Mouse (Mus musculus) hindbrain, embryonic 10.5 days (tissue): ENCODE data around the gene Tgfb2. TPM values are rescaled to one million over a fixed set of nuclear protein-coding genes. Genes with fewer than 3 reads are reported as not detected.
A peak's percentile ranks its signal among the peaks of the same experiment; 100 is the strongest.

Source experiments
- DNase-seq: peaks from one replicate; pipeline ENCODE4 v3.0.0-alpha.2; 2017; ENCODE audit warnings: low spot score
- H3K27ac ChIP-seq: fragments of 300-500 bp; sonication (generic); 2 replicates; pipeline ENCODE4 v1.5.1; 2016; ENCODE audit warnings: mild to moderate bottlenecking, moderate library complexity
- H3K27me3 ChIP-seq: fragments of 300-500 bp; sonication (generic); 2 replicates; pipeline ENCODE4 v1.6.1; 2016; ENCODE audit warnings: mild to moderate bottlenecking; ENCODE audit not compliant: poor library complexity, insufficient read depth, severe bottlenecking
- H3K36me3 ChIP-seq: fragments of 300-500 bp; sonication (generic); 2 replicates; pipeline ENCODE4 v1.6.1; 2016; ENCODE audit warnings: mild to moderate bottlenecking, moderate library complexity
- H3K4me1 ChIP-seq: fragments of 300-500 bp; sonication (generic); replicated peaks from 2 replicates; pipeline ENCODE4 v1.6.1; 2016; ENCODE audit warnings: mild to moderate bottlenecking
- H3K4me3 ChIP-seq: fragments of 300-500 bp; sonication (generic); 2 replicates; pipeline ENCODE4 v1.5.1; 2016; ENCODE audit warnings: mild to moderate bottlenecking, moderate library complexity
- H3K9me3 ChIP-seq: fragments of 300-500 bp; sonication (generic); 2 replicates; pipeline ENCODE4 v1.6.1; 2016; ENCODE audit warnings: mild to moderate bottlenecking, moderate library complexity
- WGBS: fragments of 180-500 bp; shearing (Covaris S2); methylation state at CpG from one replicate; pipeline ENCODE4 v1.1.7; 2016; 5-methylcytosine and 5-hydroxymethylcytosine counted together
- polyA plus RNA-seq: library from polyadenylated mRNA; unstranded; fragments of >200 nt; fragmentation: Nextera tagmentation; extraction: Ambion mirVana; gene quantifications from 2 replicates; pipeline ENCODE4 v1.2.1, GENCODE M21; 2016

The Tgfb2 gene
- polyA plus RNA-seq, 1 experiment from 2014 or later, result 16.1 TPM

DNA sequence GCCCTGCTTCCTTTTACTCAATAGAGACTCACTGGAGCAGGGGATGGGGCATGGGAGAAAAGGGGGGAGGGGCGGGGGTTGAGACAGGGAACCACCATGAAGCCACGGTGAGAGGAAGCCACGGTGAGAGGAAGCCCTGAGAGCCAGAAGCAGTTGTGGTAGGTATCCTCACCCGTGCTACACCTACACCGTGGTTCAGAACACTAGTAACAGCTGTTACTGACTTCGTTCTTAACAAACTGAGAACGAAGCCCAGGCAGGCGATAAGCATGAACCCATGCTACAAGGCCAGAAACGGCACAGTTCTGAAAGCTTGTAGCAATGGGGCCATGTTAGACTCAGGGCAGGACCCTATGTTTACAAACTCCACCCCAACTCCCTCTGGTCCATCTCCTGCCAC lies 9.6 kb downstream of the Tgfb2 start:
- Histone ChIP-seq H3K27me3 (no peaks in the 10 kb centered on the region), H3K9me3 (no peaks in the 10 kb centered on the region), H3K4me3 (no peak overlapping the region), H3K4me1 (peaks cover 4% of the 10 kb centered on the region; the same call in 1 of the 2 replicates), H3K36me3 (no peaks in the 10 kb centered on the region), H3K27ac (no peak overlapping the region)
- 86% methylated on average over 9 of the region's 9 CpGs for WGBS
- no peak for DNase-seq

GRCm38 (mm10) chr1:186695361-186695760 lies 10.4 kb downstream of the Tgfb2 start:
- no peaks in the 10 kb centered on the region for H3K27me3 ChIP-seq
- H3K36me3 ChIP-seq, result no peaks in the 10 kb centered on the region
- no peak for DNase-seq
- H3K27ac ChIP-seq, result no peak overlapping the region
- 78% methylated on average over 4 of the region's 4 CpGs for WGBS
- no peak overlapping the region for H3K4me3 ChIP-seq
- H3K9me3 ChIP-seq, result no peaks in the 10 kb centered on the region
- H3K4me1 ChIP-seq, result peaks cover 10% of the 10 kb centered on the region; the same call in 1 of the 2 replicates

DNA sequence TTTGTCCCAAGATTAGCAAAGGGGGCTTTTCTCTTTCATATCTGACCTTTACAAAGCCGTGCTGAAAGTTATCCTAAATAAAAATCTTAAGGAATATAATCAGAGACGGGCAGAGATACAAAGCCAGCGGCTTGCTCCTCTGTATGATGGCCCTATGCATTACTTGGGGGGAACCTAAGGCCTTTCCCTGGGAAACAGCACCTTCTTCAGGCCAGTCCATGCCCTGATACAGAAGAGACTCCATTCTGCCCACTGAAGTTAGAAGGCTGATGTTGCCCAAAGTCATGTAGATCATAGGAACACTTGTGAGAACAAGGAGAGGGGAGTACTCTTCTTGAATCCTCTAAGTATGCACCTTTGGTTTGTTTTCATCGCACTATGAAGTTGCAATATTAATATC lies 13.4 kb downstream of the Tgfb2 start:
- H3K9me3 ChIP-seq, result no peaks in the 10 kb centered on the region
- WGBS, result 89% methylated on average over 4 of the region's 4 CpGs
- no peaks in the 10 kb centered on the region for H3K36me3 ChIP-seq
- no peaks in the 10 kb centered on the region for H3K27me3 ChIP-seq
- H3K27ac ChIP-seq, result peak overlapping the region; percentile 25; the same call in 1 of the 2 replicates
- H3K4me3 ChIP-seq, result no peak overlapping the region
- H3K4me1 ChIP-seq, result peaks cover 10% of the 10 kb centered on the region; the same call in 1 of the 2 replicates
- DNase-seq, result no peak

GRCm38 (mm10) chr1:186691708-186692107 lies 14.1 kb downstream of the Tgfb2 start:
- 83% methylated on average over 9 of the region's 9 CpGs for WGBS
- H3K9me3 ChIP-seq, result no peaks in the 10 kb centered on the region
- H3K27ac ChIP-seq, result peak overlapping the region; percentile 50
- H3K4me1 ChIP-seq, result peaks cover 14% of the 10 kb centered on the region
- no peaks in the 10 kb centered on the region for H3K36me3 ChIP-seq
- no peak overlapping the region for H3K4me3 ChIP-seq
- DNase-seq, result no peak
- H3K27me3 ChIP-seq, result no peaks in the 10 kb centered on the region

- H3K27me3 ChIP-seq, result no peaks in the 10 kb centered on the region
- DNase-seq, result no peak
- WGBS, result 86% methylated on average over 3 of the region's 3 CpGs
- no peaks in the 10 kb centered on the region for H3K36me3 ChIP-seq
- no peak overlapping the region for H3K27ac ChIP-seq
- H3K4me3 ChIP-seq, result no peak overlapping the region
- peaks cover 21% of the 10 kb centered on the region for H3K4me1 ChIP-seq
- no peaks in the 10 kb centered on the region for H3K9me3 ChIP-seq
These were observed 21.7 kb downstream of the Tgfb2 start for GRCm38 (mm10) chr1:186684041-186684440.

DNA sequence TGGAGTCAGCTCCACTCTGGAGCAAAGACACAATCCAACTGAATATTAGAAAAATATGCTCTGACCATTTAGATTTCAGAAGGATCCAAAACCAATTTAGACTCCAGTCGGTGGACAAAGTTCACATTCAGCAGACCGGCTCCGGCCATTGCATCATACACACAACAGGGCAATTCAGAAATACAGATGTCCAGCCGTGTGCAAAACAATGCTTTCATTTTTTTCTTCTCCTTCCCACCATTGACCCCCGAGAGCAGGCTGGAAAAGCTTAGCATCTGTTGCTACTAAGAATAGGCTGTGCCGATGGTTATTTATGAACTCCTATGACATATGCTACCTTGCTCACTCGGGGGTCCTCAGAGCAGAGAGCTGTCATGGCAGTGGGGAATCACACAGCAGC lies 23.2 kb downstream of the Tgfb2 start:
- H3K4me3 ChIP-seq, result no peak overlapping the region
- no peaks in the 10 kb centered on the region for H3K9me3 ChIP-seq
- H3K27me3 ChIP-seq, result no peaks in the 10 kb centered on the region
- 31% methylated on average over 7 of the region's 7 CpGs for WGBS
- peaks cover 21% of the 10 kb centered on the region for H3K4me1 ChIP-seq
- H3K36me3 ChIP-seq, result no peaks in the 10 kb centered on the region
- H3K27ac ChIP-seq, result peak overlapping the region; percentile 77
- DNase-seq, result peak; percentile 25

DNA sequence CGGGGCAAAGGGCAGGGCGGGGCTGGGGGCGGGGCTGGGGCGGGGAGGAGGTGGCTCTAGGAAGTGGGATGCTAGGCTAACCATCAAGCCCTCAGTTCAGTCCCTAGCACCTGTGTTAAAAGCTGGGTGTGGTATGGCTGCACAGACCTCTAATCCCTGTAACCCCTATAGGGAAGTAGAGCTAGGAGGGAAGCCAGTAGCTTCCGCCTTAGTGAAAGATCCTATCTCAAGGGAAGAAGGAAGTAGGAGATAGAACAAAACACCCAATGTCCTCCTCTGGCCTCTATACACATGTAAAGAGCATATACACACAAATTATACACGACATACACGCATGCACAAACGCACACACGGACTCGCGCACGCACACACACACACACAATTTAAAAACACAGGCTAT lies 28.2 kb downstream of the Tgfb2 start:
- H3K27ac ChIP-seq, result no peak overlapping the region
- no peak overlapping the region for H3K4me3 ChIP-seq
- no peaks in the 10 kb centered on the region for H3K9me3 ChIP-seq
- 84% methylated on average over 12 of the region's 12 CpGs for WGBS
- no peaks in the 10 kb centered on the region for H3K27me3 ChIP-seq
- no peaks in the 10 kb centered on the region for H3K36me3 ChIP-seq
- DNase-seq, result no peak
- peaks cover 27% of the 10 kb centered on the region for H3K4me1 ChIP-seq

DNA sequence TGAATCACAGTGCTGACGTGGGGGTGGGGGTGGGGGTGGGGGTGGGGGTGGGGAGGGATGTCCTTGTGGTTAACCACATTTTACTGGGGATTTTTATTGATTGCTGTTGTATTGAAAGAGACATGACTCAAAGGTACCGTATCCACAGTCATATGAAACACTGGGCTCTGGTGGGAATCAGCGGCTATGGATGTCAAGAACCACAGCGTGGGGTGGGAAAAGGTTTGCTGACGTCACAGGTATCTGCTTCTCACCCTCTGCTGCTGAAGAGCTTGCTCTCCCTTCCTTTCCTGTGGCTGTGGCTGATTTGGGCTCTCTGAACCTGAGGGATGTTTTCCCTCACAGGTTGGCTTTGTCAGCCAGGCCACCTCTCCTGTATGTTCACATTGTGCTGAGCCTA lies 29.6 kb downstream of the Tgfb2 start:
- H3K36me3 ChIP-seq, result no peaks in the 10 kb centered on the region
- no peaks in the 10 kb centered on the region for H3K9me3 ChIP-seq
- H3K27ac ChIP-seq, result no peak overlapping the region
- no peak for DNase-seq
- no peaks in the 10 kb centered on the region for H3K27me3 ChIP-seq
- peaks cover 24% of the 10 kb centered on the region for H3K4me1 ChIP-seq
- no peak overlapping the region for H3K4me3 ChIP-seq
- 61% methylated on average over 5 of the region's 5 CpGs for WGBS

DNA sequence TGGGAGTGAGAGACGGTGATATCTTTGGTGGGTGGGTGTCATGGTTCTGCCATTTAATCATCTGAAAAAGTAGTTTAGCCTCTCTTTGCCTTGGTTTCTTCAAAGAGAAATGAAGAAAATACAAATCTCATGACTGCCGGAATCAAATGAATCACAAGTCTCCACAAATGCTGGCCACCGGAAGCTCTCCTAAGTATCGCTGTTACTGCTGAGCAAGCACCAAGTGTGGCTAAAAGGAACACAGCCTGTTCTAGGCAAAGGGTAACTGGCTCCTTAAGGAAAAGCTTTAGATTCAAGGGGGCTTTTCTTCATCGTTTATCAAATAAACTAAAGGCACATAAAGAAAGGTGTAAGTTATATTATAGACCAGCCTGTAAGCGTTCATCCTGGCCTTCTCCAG lies 30.5 kb downstream of the Tgfb2 start:
- WGBS, result 91% methylated on average over 6 of the region's 6 CpGs
- no peak for DNase-seq

DNA sequence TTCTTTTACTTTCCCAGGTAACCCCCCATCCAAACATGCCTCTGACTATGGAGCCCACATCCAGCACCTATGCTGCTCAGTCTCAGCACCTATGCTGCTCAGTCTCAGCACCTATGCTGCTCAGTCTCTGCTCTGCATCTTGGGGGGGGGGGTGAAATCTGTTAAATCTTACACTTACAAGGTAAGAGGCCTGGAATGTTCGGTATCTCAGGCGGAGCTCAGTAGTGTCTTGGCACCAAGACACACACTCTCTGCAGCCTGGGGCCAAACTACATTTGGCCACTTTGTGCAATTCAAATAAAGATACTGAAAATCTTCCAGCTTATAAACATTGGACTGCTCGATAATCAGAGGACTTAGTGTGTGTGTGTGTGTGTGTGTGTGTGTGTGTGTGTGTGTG lies 31.2 kb downstream of the Tgfb2 start:
- DNase-seq, result no peak
- Histone ChIP-seq H3K27me3 (no peaks in the 10 kb centered on the region), H3K4me1 (peaks cover 24% of the 10 kb centered on the region), H3K27ac (no peak overlapping the region), H3K4me3 (no peak overlapping the region), H3K36me3 (no peaks in the 10 kb centered on the region), H3K9me3 (no peaks in the 10 kb centered on the region)
- 86% methylated on average over 3 of the region's 3 CpGs for WGBS

More for the DNA sequence above, 30.5 kb downstream of the Tgfb2 start:
- no peaks in the 10 kb centered on the region for H3K27me3 ChIP-seq
- no peak overlapping the region for H3K4me3 ChIP-seq
- H3K36me3 ChIP-seq, result no peaks in the 10 kb centered on the region
- H3K27ac ChIP-seq, result no peak overlapping the region
- peaks cover 24% of the 10 kb centered on the region for H3K4me1 ChIP-seq
- no peaks in the 10 kb centered on the region for H3K9me3 ChIP-seq

- H3K27me3 ChIP-seq, result no peaks in the 10 kb centered on the region
- H3K4me1 ChIP-seq, result peaks cover 24% of the 10 kb centered on the region
- WGBS, result 57% methylated on average over 4 of the region's 4 CpGs
- no peak for DNase-seq
- no peak overlapping the region for H3K4me3 ChIP-seq
- no peaks in the 10 kb centered on the region for H3K9me3 ChIP-seq
- H3K27ac ChIP-seq, result 0 out of 2 replicates have a peak overlapping the region, but pooled peaks have one; percentile 35
- H3K36me3 ChIP-seq, result no peaks in the 10 kb centered on the region
These were observed 32.6 kb downstream of the Tgfb2 start for GRCm38 (mm10) chr1:186673166-186673565.

DNA sequence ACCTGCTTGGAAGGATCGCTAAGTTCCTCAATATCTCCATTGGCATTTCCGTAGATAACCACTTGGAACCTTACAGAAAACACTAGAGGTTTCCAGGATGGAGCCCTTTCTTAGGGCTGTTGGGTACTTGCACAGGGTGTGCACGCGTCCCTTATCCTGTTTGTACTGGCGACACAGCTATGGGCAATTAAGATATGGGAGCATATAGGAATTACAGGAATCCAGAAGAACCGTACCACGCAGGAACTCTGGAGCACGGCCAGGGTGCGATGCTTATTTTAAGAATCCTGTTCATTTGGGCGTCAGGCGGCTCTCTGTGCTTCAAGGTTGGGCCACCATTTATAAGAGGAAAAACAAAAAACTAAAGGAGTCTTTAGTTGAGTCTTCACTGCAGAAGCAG lies 42.4 kb downstream of the Tgfb2 start:
- no peak for DNase-seq
- Histone ChIP-seq H3K4me3 (no peak overlapping the region), H3K27ac (no peak overlapping the region), H3K36me3 (no peaks in the 10 kb centered on the region), H3K9me3 (no peaks in the 10 kb centered on the region), H3K27me3 (no peaks in the 10 kb centered on the region), H3K4me1 (no peaks in the 10 kb centered on the region)
- WGBS, result 93% methylated on average over 11 of the region's 11 CpGs

DNA sequence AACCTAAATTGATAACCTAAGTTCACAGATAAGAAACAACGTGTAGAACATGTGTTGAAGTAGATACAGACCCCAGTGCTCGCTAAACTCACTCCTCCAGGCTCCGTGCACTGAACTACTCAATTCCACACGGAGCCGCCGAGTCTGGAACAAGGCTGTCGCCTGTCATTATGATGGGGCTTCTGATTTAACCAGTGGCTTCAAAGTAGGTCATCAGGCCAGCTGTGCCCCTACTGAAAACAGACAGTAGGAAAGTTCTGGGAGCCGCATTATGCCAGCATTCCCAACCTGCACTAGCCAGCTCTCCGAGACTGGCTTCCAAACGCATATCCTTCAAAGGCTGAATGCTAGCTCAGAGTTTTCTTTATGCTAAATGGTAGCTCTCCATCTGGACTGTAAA lies 42.8 kb downstream of the Tgfb2 start:
- Histone ChIP-seq H3K4me3 (no peak overlapping the region), H3K36me3 (no peaks in the 10 kb centered on the region), H3K4me1 (0 out of 2 replicates have a peak, but pooled peaks cover 2% of the 10 kb centered on the region), H3K27ac (no peak overlapping the region), H3K9me3 (no peaks in the 10 kb centered on the region), H3K27me3 (no peaks in the 10 kb centered on the region)
- DNase-seq, result no peak
- WGBS, result 83% methylated on average over 10 of the region's 10 CpGs
